Mouse (Mus musculus) brain, embryonic 18.5 days (tissue): ENCODE results near the gene Fermt2.

Experiments
- DNase-seq: peaks from one replicate; pipeline ENCODE4 v3.0.0-alpha.2; 2012; ENCODE audit warnings: low read depth, low spot score

Gene Fermt2

DNA sequence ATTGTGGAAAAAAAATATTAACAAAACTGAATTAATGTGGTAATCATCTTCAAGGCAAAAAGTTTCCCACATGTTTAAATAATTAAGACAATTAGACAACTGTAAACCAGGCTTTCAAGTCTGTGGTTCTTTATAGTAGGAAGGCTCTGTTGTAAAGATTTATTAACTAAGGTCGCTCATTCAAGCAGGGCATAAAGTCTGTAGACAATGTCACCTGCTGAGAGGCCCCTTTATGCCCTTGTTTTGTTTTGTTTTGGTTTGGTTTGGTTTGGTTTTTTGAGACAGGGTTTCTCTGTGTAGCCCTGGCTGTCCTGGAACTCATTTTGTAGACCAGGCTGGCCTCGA is 91.0 kb downstream of the Fermt2 start:
- DNase-seq: no peak

- no peak for DNase-seq
Observed at GRCm38 (mm10) chr14:45438250-45438930, 91.5 kb downstream of the Fermt2 start.

DNA sequence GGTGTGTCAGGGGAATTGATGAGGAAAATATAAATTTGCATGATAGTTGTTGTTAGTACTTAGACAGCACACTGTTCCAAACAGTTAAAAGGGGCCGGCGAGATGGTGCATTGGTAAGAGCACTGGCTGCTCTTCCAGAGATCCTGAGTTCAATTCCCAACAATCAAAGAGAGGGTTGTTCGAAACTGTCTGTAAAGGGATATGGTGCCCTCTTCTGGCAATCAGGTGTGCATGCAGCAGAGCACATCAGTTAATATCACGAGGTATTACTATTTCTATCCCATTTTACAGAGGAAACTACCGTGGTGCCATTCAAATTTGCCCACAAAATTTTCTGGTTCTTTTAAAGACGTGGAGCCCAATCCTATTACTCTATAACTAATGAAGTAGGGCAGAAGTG is 95.7 kb downstream of the Fermt2 start:
- DNase-seq: no peak

DNA sequence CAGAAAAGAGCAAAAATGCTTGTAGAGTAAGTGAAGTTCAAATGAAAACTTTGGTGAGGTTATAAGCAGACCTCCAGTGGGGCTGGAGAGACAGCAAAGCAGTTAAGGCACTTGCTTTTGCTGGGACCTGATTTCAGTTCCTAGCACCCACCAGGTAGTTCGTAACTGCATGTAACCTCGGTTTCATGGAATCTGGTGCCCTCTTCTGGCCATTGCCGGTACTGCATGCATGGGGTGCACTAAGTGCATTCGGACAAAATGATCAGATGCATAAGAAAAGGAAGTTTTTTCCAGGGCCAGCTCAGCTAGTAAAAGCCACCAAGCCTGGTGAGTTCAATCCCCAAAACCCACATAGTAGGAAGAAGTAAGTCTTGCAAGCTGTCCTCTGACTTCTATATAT is 97.9 kb downstream of the Fermt2 start:
- no peak for DNase-seq

DNA sequence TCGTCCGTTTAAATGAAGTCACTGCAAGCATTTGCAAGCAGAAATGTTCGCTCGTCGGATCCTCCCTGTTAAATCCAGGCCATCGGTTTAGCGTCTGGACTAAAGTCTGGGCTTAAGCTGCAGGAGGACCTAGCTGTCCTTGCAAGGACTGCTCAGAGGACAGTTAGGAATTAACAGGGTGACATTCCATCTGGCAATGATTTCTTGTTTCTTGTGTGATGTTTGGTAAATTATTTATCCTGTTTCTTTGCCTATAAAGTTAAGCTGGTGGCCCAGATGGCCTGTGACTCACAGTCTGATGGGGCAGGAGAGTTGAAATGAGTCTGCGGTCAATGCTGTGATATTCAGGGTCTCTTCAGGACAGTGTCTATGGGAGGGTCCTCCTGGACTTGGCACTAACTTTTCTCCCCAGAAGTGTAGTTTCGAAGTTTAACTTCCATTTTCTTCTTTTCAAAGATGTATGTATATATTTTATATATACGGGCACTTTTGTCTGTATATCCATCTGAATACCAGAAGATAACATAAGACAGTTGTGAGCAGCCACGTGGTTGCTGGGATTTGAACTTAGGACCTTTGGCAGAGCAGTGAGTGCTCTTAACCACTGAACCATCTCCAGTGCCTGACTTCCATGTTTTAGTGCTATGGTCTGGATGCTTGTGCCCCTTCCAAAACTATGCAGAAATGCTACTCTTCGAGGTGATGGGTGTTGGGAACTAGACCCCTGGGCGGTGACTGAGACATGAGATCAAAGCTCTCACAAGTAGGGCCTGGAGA is 99.7 kb downstream of the Fermt2 start:
- DNase-seq: no peak

GRCm38 (mm10) chr14:45423220-45423619 is 106.7 kb downstream of the Fermt2 start:
- peak; percentile 56 for DNase-seq

- no peak for DNase-seq
Observed at GRCm38 (mm10) chr14:45422371-45422770, 107.5 kb downstream of the Fermt2 start.

DNA sequence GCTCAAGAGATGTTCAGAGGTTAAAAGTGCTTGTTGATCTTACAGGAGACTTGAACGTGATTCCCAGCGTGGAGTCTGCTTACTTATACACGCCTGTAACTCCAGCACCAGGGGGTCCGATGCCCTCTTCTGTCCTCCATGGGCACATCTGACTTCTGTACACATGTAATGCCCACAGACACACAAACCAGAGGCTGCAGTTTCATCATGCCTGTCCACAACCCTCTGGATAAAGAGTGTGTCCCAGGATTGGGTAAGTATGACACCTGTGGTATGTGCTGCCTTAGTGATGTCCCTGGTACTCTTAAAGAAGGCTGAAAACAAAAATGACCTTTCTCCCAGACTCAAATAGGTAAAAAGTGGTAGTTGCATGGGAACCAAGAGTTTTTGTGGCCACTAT is 110.6 kb downstream of the Fermt2 start:
- no peak for DNase-seq

GRCm38 (mm10) chr14:45418553-45418952 is 111.4 kb downstream of the Fermt2 start:
- no peak for DNase-seq

DNA sequence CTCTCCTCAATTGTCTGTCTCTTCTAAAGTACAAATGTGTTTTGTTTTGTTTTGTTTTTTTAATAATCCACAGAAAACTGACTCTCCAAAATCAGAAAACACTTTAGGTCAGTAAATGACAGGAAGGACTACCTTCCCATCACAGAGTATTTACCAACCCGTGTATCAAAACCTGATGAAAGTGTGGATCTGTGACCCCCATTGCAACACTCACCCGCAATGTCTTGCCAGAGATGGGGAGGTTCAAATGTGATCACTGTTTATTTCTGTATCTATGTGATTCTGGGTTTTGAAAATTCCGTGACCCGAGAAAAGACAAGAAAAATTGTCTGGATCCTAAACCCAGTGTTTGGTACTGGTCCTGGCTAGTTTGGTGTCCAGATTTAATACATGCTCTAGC is 113.7 kb downstream of the Fermt2 start:
- no peak for DNase-seq
